Mouse (Mus musculus) fibroblast of lung, adult 2 months (primary cell): ENCODE data around the gene Slc7a8.
A peak's percentile ranks its signal among the peaks of the same experiment; 100 is the strongest.

Experiments used
- DNase-seq: peaks from one replicate; pipeline ENCODE4 v3.0.0-alpha.2; 2011; ENCODE audit warnings: low read depth

The Slc7a8 gene

DNA sequence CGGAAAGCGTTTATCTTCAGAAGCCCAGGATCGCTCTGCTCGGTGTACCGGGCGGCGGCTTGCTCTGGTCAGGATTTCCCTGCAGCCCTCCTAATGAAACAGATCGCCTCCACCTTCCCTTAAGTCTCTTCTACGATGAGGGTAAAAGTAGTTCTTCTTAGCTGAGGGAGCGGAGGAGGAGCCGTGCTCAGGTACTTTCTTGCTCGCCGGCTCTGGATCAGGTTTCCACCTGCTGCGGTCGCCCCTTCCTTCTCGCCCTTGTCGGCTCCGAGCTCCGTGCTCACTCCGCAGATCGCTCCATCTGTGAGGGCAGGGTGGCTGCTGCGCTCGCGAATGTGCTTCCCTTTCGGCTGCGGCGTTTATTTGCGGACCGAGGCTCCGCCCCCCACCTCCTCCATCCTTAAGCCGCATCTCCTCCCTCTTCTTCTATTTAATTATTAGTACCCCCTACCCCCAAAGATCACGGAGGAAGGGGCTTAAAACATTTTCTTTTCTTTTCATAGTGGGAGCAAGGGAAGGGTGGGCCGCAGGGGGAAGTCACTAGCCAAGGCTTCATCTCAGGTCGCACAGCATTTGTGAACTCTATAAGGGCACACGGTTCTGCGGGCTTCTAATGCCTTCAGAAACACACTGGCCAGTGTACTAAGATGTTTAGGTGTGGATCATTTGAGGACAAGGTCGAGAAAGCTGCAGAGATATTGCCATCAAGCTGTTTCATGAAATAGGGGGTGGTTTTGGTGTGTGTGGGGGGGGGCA lies at the start of gene Slc7a8:
Gene Slc7a8, minus strand, starts transcription at position 337 of the 756 bp plus-strand sequence.
- no peak for DNase-seq

DNA sequence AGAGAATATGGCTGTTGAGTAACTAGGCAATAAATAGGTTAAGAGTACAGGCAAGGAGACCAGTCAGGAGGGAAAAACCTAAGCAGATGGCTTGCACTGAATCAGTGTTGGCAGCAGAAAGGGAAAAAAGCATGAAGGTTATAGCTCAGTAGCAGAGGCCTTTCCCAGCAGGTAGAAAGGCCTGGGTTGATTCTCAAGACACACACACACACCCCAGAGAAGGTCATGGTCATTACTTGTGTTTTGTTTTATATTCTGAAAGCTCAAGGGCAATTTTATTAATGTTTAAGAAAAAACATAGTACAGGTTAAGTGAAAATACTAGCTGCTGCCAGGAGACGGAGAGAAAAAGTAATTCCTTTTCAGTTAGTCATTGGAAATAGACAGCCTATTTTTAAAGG lies 42.0 kb upstream of the Slc7a8 start:
- no peak for DNase-seq

DNA sequence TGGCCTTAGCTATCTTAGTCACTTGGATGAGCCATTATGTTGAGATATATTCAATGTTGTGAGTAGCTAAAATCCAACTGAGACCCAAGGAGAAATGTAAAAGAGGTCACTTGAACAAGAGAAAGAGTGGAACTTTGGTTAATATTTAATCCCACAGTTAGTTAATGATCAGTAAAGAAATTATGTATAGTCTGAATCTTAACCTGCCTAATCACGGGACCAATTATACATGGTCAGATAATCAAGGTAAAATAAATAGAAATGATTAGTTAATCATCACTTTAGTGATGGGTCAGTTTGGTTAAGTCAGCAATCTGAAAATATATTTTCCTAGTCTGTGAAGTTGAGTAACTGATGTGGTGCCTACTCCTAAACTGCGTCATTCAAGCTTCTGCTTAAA lies 40.6 kb upstream of the Slc7a8 start:
- DNase-seq = no peak

DNA sequence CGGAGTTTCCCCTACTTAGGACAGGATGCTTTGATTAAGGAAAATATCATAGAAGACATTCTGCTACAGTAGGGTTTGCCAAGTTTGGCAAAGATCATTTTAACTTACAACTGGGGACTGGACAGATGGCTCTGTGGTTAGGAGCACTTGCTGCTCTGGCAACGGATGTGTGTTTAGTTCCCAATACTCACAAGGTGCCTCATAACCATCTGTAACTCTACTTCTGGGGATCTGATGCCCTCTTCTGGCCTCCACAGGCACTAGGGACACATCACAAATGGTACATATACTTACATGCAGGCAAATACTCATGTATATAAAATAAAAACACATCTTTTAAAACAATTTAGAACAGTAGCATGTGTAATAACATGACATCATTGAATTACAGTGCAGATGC lies 36.0 kb upstream of the Slc7a8 start:
- peak; percentile 24 for DNase-seq

GRCm38 (mm10) chr14:54815737-54816136 lies 34.0 kb upstream of the Slc7a8 start:
- DNase-seq = no peak

DNA sequence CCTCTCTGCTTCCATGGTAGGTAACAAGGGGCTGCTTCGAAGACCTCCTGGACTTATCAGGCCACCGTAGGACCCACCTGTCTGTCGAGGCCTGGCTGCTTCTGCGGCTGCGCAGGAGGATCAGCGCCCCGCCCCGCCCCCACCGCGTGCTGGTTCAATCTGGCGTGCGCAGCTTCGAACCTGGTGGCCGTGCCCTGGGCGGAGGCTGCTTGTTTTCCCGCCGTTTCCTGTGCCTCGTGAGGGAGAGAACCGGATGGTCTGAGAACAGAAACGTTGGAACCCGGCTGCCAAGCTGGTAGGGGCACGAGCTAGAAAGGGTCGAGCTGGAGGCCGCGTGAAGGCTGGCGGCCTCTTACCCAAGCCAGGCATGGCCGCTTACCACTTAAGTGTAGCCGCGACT lies 32.2 kb upstream of the Slc7a8 start, which contains the start of gene Rnf212b:
Gene Rnf212b, plus strand, starts transcription at position 151 of the 400 bp plus-strand sequence.
- DNase-seq = no peak

DNA sequence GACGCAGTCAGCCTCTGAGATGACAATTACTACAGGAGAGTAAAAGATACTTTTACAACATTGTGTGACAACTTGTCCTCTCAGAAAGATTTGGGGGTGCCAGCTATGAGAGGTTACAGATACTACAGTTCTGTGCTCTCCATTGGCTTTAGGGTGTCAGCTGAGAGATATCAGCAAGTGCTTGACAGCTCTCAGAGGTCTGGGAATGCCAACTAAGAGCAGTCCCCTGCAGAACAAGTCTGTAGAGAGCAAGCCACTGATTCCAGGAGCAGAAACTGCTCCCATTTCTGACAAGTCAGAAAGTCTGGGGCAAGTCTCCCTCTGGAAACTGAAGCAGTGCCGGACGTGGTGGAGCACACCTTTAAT lies 27.9 kb upstream of the Slc7a8 start:
- DNase-seq = no peak

GRCm38 (mm10) chr14:54808718-54809667 lies 27.2 kb upstream of the Slc7a8 start:
- peak; percentile 33 for DNase-seq

- DNase-seq = no peak
Observed at GRCm38 (mm10) chr14:54806124-54806523, 24.4 kb upstream of the Slc7a8 start.

- no peak for DNase-seq
Observed at GRCm38 (mm10) chr14:54802428-54802827, 20.7 kb upstream of the Slc7a8 start.

DNA sequence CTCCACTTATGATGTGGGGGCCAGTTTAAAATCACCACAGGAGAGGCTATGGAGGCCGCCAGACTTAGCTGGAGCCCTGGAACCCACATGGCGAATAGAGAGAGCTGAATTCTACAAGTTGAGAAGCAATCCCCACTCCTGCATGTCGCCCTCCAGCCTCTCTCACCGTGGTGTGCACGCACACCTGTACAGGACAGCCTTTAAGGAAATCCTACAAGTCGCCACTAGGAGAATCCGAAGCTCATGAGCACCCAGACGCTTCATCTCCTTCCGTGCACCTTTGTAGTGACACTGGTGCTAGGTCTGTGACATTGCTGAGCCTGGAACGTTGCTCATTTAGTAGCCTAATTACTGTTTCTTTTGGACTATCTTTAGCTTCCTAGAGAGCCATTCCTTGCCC lies 17.9 kb upstream of the Slc7a8 start:
- DNase-seq = no peak

DNA sequence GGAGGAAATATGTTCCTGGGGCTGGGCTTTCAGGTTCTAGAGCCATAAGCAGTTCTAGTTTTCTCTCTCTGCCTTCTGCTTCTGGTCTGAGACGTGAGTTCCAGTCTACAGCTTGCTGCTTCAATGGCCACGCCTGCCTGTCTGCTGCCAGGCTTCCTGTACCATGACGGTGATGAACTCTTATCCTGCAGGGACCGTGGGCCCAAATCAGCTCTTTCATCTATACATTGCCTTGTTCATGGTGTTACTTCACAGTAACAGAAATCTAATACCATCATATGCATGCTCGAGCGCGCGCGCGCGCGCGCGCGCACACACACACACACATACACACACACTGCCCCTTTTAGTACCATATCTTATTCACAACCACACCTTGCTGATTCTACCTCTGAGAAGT lies 15.0 kb upstream of the Slc7a8 start:
- no peak for DNase-seq

DNA sequence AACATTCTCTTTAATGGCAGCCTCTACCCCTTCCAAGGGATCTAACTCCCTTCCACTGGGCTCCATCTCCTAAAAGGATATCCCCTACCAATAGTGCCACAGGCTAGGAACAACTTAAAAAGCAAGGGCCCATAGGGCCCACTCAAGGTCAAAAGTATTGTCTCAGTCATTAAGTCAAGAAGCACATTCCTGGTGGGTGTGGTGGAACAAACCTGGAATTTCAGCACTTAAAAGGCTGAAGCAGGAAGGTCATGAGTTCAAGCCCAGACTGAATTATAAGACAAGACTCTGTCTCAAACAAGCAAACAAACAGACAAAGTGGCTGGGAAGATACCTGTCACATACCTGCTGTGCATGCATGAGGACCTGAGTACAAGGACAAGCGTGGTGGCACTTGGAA lies 14.2 kb upstream of the Slc7a8 start:
- no peak for DNase-seq

- no peak for DNase-seq
Observed at GRCm38 (mm10) chr14:54793894-54794830, 12.4 kb upstream of the Slc7a8 start.

GRCm38 (mm10) chr14:54793351-54793750 lies 11.6 kb upstream of the Slc7a8 start:
- DNase-seq = no peak

GRCm38 (mm10) chr14:54792166-54792565 lies 10.4 kb upstream of the Slc7a8 start:
- no peak for DNase-seq

GRCm38 (mm10) chr14:54788231-54788630 lies 6.5 kb upstream of the Slc7a8 start:
- DNase-seq = no peak

GRCm38 (mm10) chr14:54787226-54787625 lies 5.5 kb upstream of the Slc7a8 start:
- DNase-seq = no peak

GRCm38 (mm10) chr14:54786489-54786888 lies 4.7 kb upstream of the Slc7a8 start:
- DNase-seq = no peak

DNA sequence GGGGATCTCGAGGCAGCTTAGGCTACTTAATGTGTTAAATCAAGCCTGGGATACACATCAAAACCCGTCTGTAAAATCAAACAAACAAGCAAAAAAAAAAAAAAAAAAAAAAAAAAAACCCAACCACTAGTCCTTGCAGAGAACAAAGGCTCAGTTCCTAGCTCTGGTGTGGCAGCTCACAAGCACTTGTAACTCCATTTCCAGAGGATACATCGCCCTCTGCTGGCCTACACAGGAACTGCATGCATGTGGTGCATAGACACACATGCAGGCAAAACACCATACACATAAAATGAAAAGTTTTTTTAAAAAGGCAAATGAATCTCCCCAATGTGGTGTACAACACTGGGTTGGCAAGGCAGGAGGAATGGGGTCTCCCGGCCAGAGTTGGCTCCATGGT lies 4.2 kb upstream of the Slc7a8 start:
- DNase-seq = peak; percentile 9

GRCm38 (mm10) chr14:54782971-54783370 lies 1.2 kb upstream of the Slc7a8 start:
- no peak for DNase-seq
